Mouse (Mus musculus): Measurements from ENCODE around the gene Creld2. TPM values are rescaled to one million over a fixed set of nuclear protein-coding genes. Genes with fewer than 3 reads are reported as not detected.

The Creld2 gene
- total and polyA plus RNA-seq, 2 experiments = 32.6 to 51.4 TPM

DNA sequence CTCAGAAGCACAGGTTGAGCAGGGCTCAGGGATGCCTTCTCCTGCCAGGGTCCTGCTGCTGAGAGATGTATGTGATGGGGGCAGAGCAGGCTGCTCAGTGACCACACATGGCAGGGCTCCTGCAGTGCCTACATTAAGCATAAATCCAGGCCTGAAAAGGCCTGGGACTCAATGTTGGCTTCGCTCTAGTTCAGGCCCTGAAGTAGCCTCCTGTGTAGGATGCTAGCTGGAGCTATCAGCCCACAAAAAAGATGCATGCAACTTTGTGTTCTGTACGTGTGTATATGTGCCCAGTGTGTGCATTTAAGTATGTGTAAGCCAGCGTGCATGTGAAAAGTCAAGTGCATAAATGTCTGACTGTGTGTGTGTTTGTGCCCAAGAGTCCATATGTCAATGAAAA lies 54.6 kb downstream of the Creld2 start:
- no peak for TF ChIP-seq CTCF (IDR thresholded peaks at IDR 0.05; ENCODE audit: low read depth, low read length)
- TF ChIP-seq POLR2A (IDR thresholded peaks at IDR 0.05; ENCODE audit: extremely low read depth, insufficient read depth, low read length) = no peak
- WGBS = 96% methylated on average over 3 of the region's 3 CpGs
- Histone ChIP-seq H3K4me3 (ENCODE audit: insufficient read depth, low read depth, low read length) (no peak overlapping the region), H3K27me3 (ENCODE audit: control insufficient read depth, insufficient read depth, low read length) (no peaks in the 10 kb centered on the region), H3K9ac (ENCODE audit: low read depth, low read length) (no peak overlapping the region), H3K36me3 (ENCODE audit: control insufficient read depth, insufficient read depth, low read length) (no peaks in the 10 kb centered on the region), H3K79me2 (ENCODE audit: control insufficient read depth, insufficient read depth, low read length) (no peaks in the 10 kb centered on the region), H3K27ac (replicated peaks; ENCODE audit: insufficient read depth, low read depth, low read length) (no peak overlapping the region), H3K4me1 (ENCODE audit: control insufficient read depth, insufficient read depth, low read length) (peaks cover 26% of the 10 kb centered on the region)
- DNase-seq (ENCODE audit: extremely low read depth, low read depth, low spot score) = no peak

DNA sequence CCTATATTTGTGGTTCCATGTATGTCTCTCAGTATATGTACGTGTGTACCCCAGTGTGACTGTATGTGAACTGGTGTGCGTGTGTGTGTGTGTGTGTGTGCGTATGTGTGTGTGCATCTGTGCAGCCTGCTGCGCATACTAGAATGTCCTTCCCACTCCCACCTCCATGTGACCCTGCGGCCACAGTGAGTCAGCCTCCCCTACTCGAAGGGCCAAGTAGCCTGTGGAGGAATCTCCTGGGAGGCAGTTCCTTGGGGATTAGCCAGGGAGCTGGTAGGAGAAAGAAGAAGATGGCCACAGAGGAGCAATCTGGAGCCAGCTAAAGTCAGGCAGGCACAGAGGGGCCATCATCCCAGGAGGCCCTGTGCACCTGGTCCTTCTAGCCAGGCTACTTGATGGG lies 55.0 kb downstream of the Creld2 start:
- 94% methylated on average over 6 of the region's 6 CpGs for WGBS
- Histone ChIP-seq H3K79me2 (ENCODE audit: control insufficient read depth, insufficient read depth, low read length) (no peaks in the 10 kb centered on the region), H3K4me1 (ENCODE audit: control insufficient read depth, insufficient read depth, low read length) (peaks cover 24% of the 10 kb centered on the region), H3K9ac (ENCODE audit: low read depth, low read length) (no peak overlapping the region), H3K4me3 (ENCODE audit: insufficient read depth, low read depth, low read length) (no peak overlapping the region), H3K27me3 (ENCODE audit: control insufficient read depth, insufficient read depth, low read length) (no peaks in the 10 kb centered on the region), H3K27ac (replicated peaks; ENCODE audit: insufficient read depth, low read depth, low read length) (no peak overlapping the region), H3K36me3 (ENCODE audit: control insufficient read depth, insufficient read depth, low read length) (no peaks in the 10 kb centered on the region)
- no peak for DNase-seq (ENCODE audit: extremely low read depth, low read depth, low spot score)
- no peak for TF ChIP-seq POLR2A (IDR thresholded peaks at IDR 0.05; ENCODE audit: extremely low read depth, insufficient read depth, low read length)
- no peak for TF ChIP-seq CTCF (IDR thresholded peaks at IDR 0.05; ENCODE audit: low read depth, low read length)

DNA sequence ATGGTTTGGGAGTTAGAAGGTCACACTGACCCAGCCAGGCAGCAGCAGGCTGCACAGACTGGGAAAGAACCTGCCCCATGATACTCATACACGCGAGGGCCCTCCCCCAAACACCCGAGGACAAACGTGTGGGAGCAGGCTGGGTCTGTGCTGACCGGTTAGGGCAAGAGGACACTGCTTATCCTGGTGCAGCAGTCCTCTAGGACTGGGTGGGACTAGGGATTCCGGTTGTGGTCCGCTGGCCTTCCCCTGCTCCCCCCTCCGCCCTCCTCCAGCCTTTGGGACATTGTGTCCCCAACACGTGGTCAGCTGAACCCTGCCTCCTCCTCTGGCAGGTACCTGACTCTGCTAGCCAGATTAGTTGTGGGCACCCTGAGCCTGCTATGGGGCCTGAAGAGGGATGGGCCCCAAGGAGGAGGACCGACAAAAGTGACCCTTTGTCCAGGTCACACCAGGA lies 56.2 kb downstream of the Creld2 start:
- H3K4me1 ChIP-seq (ENCODE audit: control insufficient read depth, insufficient read depth, low read length) = peaks cover 13% of the 10 kb centered on the region
- no peak overlapping the region for H3K4me3 ChIP-seq (ENCODE audit: insufficient read depth, low read depth, low read length)
- no peaks in the 10 kb centered on the region for H3K27me3 ChIP-seq (ENCODE audit: control insufficient read depth, insufficient read depth, low read length)
- TF ChIP-seq POLR2A (IDR thresholded peaks at IDR 0.05; ENCODE audit: extremely low read depth, insufficient read depth, low read length) = no peak
- TF ChIP-seq CTCF (IDR thresholded peaks at IDR 0.05; ENCODE audit: low read depth, low read length) = no peak
- DNase-seq (ENCODE audit: extremely low read depth, low read depth, low spot score) = peak; percentile 95
- H3K9ac ChIP-seq (ENCODE audit: low read depth, low read length) = peak overlapping the region; percentile 48
- no peaks in the 10 kb centered on the region for H3K36me3 ChIP-seq (ENCODE audit: control insufficient read depth, insufficient read depth, low read length)
- no peaks in the 10 kb centered on the region for H3K79me2 ChIP-seq (ENCODE audit: control insufficient read depth, insufficient read depth, low read length)
- peak overlapping the region; percentile 85 for H3K27ac ChIP-seq (replicated peaks; ENCODE audit: insufficient read depth, low read depth, low read length)
- 6% methylated on average over 10 of the region's 10 CpGs for WGBS

Other genes with a start within 250 kb of the Creld2 start
- gene Zdhhc25, start 219.3 kb upstream of the Creld2 start, total RNA-seq (2014; rRNA removed) = not detected in 2 replicates
- not detected in 2 replicates for gene Zdhhc25, start 219.3 kb upstream of the Creld2 start, polyA plus RNA-seq (2012; rRNA removed)
- gene Brd1, start 85.4 kb upstream of the Creld2 start, total RNA-seq (2014; rRNA removed) = 12.9 and 13.0 TPM in 2 replicates
- 3.6 and 4.8 TPM in 2 replicates for gene Brd1, start 85.4 kb upstream of the Creld2 start, polyA plus RNA-seq (2012; rRNA removed)
- 2.8 and 4.2 TPM in 2 replicates for gene Zbed4, start 68.0 kb upstream of the Creld2 start, total RNA-seq (2014; rRNA removed)
- 1.8 and 1.9 TPM in 2 replicates for gene Zbed4, start 68.0 kb upstream of the Creld2 start, polyA plus RNA-seq (2012; rRNA removed)
- 4.9 and 5.8 TPM in 2 replicates for gene Alg12, start 328 bp upstream of the Creld2 start, total RNA-seq (2014; rRNA removed)
- gene Alg12, start 328 bp upstream of the Creld2 start, polyA plus RNA-seq (2012; rRNA removed) = 9.4 and 14.4 TPM in 2 replicates
- 59.7 and 68.3 TPM in 2 replicates for gene Pim3, start 42.5 kb downstream of the Creld2 start, total RNA-seq (2014; rRNA removed)
- gene Pim3, start 42.5 kb downstream of the Creld2 start, polyA plus RNA-seq (2012; rRNA removed) = 17.7 and 31.2 TPM in 2 replicates
- gene Ttll8, start 134.8 kb downstream of the Creld2 start, total RNA-seq (2014; rRNA removed) = 0.20 and 0.28 TPM in 2 replicates
- gene Ttll8, start 134.8 kb downstream of the Creld2 start, polyA plus RNA-seq (2012; rRNA removed) = 0.02 and 0.24 TPM in 2 replicates
- 0.07 TPM in 1 of 2 replicates, not detected in the other for gene Mlc1, start 159.4 kb downstream of the Creld2 start, total RNA-seq (2014; rRNA removed)
- not detected in 2 replicates for gene Mlc1, start 159.4 kb downstream of the Creld2 start, polyA plus RNA-seq (2012; rRNA removed)
- gene Mov10l1, start 163.3 kb downstream of the Creld2 start, total RNA-seq (2014; rRNA removed) = not detected in 2 replicates
- gene Mov10l1, start 163.3 kb downstream of the Creld2 start, polyA plus RNA-seq (2012; rRNA removed) = not detected in 2 replicates
- not detected in 2 replicates for gene Panx2, start 240.1 kb downstream of the Creld2 start, total RNA-seq (2014; rRNA removed)
- not detected in 2 replicates for gene Panx2, start 240.1 kb downstream of the Creld2 start, polyA plus RNA-seq (2012; rRNA removed)

All from liver, adult 2 months (tissue).